Mouse (Mus musculus): ENCODE measurements around the gene Cep95. TPM values are rescaled to one million over a fixed set of nuclear protein-coding genes. Genes with fewer than 3 reads are reported as not detected.
A peak's percentile ranks its signal among the peaks of the same experiment; 100 is the strongest.

Cep95 gene
- polyA plus RNA-seq, 1 experiment from 2014 or later: 14.4 TPM

DNA sequence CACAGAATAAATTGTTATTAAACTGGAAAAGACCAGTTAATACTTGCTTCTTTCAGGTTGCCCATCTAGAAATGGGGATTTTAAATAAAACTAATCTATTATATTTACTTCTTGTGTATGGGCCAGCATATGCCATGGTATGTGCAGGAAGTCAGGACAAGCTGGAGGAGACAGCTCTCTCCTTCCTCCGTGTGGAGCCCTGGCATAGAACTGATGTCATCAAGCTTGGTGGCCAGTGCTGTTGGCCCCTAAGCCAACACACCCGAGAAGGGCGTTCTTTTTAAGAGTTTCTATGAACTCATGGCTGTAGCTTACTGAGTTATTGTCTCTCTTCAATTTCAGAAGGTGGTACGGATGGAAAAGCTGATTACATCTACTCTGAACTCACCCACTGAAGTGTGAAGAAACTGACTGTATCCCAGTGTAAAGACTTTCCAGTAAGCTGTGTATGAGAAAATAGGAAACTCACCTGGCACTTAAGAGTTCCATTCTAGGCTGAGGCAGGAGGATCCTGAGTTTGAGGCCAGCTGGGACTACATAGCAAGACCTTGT is 22.4 kb upstream of the Cep95 start:
- H3K4me2 ChIP-seq (ENCODE audit: low read length): no peak overlapping the region
- DNase-seq (no peak), ATAC-seq (ENCODE audit: low FRiP score, low TSS enrichment) (no peak)
- H3K9ac ChIP-seq (replicated peaks; ENCODE audit: low read length): no peak overlapping the region
- H3K27me3 ChIP-seq (ENCODE audit: control insufficient read depth, insufficient read depth, low read length): no peaks in the 10 kb centered on the region
- H3K9me3 ChIP-seq (ENCODE audit: control insufficient read depth, low read length): no peaks in the 10 kb centered on the region
- no peak overlapping the region for H3K4me3 ChIP-seq (replicated peaks; ENCODE audit: low read depth, low read length)
- no peak overlapping the region for H3K27ac ChIP-seq (replicated peaks; ENCODE audit: low read depth, low read length)
- H3K36me3 ChIP-seq (ENCODE audit: control insufficient read depth, insufficient read depth, low read length): peaks cover 49% of the 10 kb centered on the region
- WGBS: 93% methylated on average over 4 of the region's 4 CpGs
- H3K4me1 ChIP-seq (ENCODE audit: control insufficient read depth, insufficient read depth, low read length): no peaks in the 10 kb centered on the region

DNA sequence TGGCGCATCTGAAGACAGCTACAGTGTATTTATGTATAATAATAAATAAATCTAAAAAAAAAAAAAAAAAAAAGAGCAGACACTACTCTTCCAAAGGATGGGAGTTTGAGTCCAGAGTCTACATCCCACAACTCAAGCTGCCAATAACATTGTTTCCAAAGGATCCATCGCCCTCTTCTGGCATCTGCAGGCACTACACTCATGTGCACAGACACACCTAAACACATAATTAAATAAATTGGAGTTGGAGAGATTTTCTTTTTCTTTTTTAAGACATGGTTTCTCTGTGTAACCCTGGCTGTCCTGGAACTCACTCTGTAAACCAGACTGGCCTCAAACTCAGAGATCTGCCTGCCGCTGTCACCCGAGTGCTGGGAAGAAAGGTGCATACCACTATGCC is 21.5 kb upstream of the Cep95 start:
- H3K27ac ChIP-seq (replicated peaks; ENCODE audit: low read depth, low read length): no peak overlapping the region
- no peaks in the 10 kb centered on the region for H3K4me1 ChIP-seq (ENCODE audit: control insufficient read depth, insufficient read depth, low read length)
- ATAC-seq (ENCODE audit: low FRiP score, low TSS enrichment): no peak
- no peak overlapping the region for H3K9ac ChIP-seq (replicated peaks; ENCODE audit: low read length)
- no peaks in the 10 kb centered on the region for H3K9me3 ChIP-seq (ENCODE audit: control insufficient read depth, low read length)
- WGBS: 95% methylated on average over 4 of the region's 4 CpGs
- no peak overlapping the region for H3K4me3 ChIP-seq (replicated peaks; ENCODE audit: low read depth, low read length)
- no peak for DNase-seq
- no peak overlapping the region for H3K4me2 ChIP-seq (ENCODE audit: low read length)
- H3K27me3 ChIP-seq (ENCODE audit: control insufficient read depth, insufficient read depth, low read length): no peaks in the 10 kb centered on the region
- H3K36me3 ChIP-seq (ENCODE audit: control insufficient read depth, insufficient read depth, low read length): peaks cover 56% of the 10 kb centered on the region

GRCm38 (mm10) chr11:106770195-106770974 is 18.7 kb upstream of the Cep95 start:
- H3K4me1 ChIP-seq (ENCODE audit: control insufficient read depth, insufficient read depth, low read length): no peaks in the 10 kb centered on the region
- no peak overlapping the region for H3K4me3 ChIP-seq (replicated peaks; ENCODE audit: low read depth, low read length)
- H3K9me3 ChIP-seq (ENCODE audit: control insufficient read depth, low read length): no peaks in the 10 kb centered on the region
- H3K27ac ChIP-seq (replicated peaks; ENCODE audit: low read depth, low read length): no peak overlapping the region
- H3K9ac ChIP-seq (replicated peaks; ENCODE audit: low read length): no peak overlapping the region
- ATAC-seq (ENCODE audit: low FRiP score, low TSS enrichment) (no peak), DNase-seq (peak; percentile 42)
- H3K4me2 ChIP-seq (ENCODE audit: low read length): no peak overlapping the region
- H3K36me3 ChIP-seq (ENCODE audit: control insufficient read depth, insufficient read depth, low read length): peaks cover 81% of the 10 kb centered on the region
- no peaks in the 10 kb centered on the region for H3K27me3 ChIP-seq (ENCODE audit: control insufficient read depth, insufficient read depth, low read length)
- WGBS: 97% methylated on average over 9 of the region's 9 CpGs

DNA sequence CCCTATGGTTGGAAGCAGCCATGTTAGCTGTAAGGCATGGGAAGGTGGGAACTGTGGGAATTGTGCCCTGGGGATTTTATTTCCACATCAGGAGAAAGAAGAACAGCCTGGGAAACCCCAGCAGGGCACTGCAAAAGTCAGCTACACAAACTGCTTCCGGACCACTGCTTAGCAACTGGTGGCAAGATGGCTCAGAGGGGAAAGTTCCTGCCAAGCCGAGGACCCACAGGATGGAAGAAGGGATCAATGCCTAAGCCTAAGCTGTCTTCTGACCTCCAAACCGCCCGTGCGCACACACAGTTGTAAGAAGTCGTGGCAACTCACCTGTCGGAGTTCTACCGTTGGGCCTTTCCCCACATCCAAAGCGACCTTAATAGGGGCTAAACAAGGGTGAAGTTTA is 16.0 kb upstream of the Cep95 start:
- ATAC-seq (ENCODE audit: low FRiP score, low TSS enrichment): no peak
- H3K4me3 ChIP-seq (replicated peaks; ENCODE audit: low read depth, low read length): no peak overlapping the region

DNA sequence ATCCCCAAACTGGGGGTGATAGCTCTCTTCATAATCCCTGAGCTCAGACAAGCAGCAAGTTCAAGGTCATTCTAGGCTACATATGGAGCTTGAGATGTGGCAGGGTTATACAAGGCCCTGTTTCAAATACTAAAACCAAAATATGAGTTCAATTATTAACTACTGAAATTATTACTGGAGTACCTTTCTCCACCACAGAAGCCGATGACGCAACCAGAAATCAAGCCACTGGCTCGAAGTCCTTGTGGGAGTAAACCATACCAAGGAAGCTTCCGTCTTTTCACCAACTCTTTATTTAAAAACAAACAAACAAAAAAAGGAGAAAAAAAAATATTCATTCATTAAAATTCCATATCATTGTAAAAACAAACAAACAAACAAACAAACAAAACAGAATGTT is 12.1 kb upstream of the Cep95 start:
- 98% methylated on average over 4 of the region's 4 CpGs for WGBS
- no peak overlapping the region for H3K4me3 ChIP-seq (replicated peaks; ENCODE audit: low read depth, low read length)
- no peak for ATAC-seq (ENCODE audit: low FRiP score, low TSS enrichment)
- H3K4me2 ChIP-seq (ENCODE audit: low read length): no peak overlapping the region
- H3K27ac ChIP-seq (replicated peaks; ENCODE audit: low read depth, low read length): no peak overlapping the region
- no peak overlapping the region for H3K9ac ChIP-seq (replicated peaks; ENCODE audit: low read length)
- no peaks in the 10 kb centered on the region for H3K4me1 ChIP-seq (ENCODE audit: control insufficient read depth, insufficient read depth, low read length)
- DNase-seq: no peak
- no peaks in the 10 kb centered on the region for H3K27me3 ChIP-seq (ENCODE audit: control insufficient read depth, insufficient read depth, low read length)
- H3K9me3 ChIP-seq (ENCODE audit: control insufficient read depth, low read length): no peaks in the 10 kb centered on the region
- H3K36me3 ChIP-seq (ENCODE audit: control insufficient read depth, insufficient read depth, low read length): peaks cover 62% of the 10 kb centered on the region

More for the DNA sequence above, 16.0 kb upstream of the Cep95 start:
- Histone ChIP-seq H3K9ac (replicated peaks; ENCODE audit: low read length) (no peak overlapping the region), H3K4me2 (ENCODE audit: low read length) (no peak overlapping the region), H3K27ac (replicated peaks; ENCODE audit: low read depth, low read length) (no peak overlapping the region), H3K4me1 (ENCODE audit: control insufficient read depth, insufficient read depth, low read length) (no peaks in the 10 kb centered on the region), H3K9me3 (ENCODE audit: control insufficient read depth, low read length) (no peaks in the 10 kb centered on the region), H3K36me3 (ENCODE audit: control insufficient read depth, insufficient read depth, low read length) (peaks cover 67% of the 10 kb centered on the region), H3K27me3 (ENCODE audit: control insufficient read depth, insufficient read depth, low read length) (no peaks in the 10 kb centered on the region)
- DNase-seq: no peak
- WGBS: 94% methylated on average over 9 of the region's 9 CpGs

DNA sequence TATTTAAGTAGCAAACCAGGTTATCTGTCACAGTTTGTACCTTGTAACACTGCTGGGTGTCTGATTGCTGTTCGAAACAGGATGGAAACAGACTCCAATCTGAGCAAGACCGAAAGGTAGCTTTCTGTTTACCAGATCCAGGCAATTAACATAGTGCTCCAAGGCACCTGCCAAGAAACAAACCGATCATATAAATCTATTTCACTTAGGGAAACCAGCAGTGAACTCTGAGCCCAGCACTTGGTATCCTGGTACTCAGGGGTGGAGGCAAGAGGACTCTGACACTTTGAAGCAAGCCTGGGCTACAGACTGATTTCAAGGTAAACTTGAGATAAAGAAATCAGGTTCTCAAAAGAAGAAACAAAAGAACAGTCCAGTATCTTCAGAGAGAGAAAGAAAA is 11.7 kb upstream of the Cep95 start:
- no peak overlapping the region for H3K9ac ChIP-seq (replicated peaks; ENCODE audit: low read length)
- H3K27ac ChIP-seq (replicated peaks; ENCODE audit: low read depth, low read length): no peak overlapping the region
- H3K9me3 ChIP-seq (ENCODE audit: control insufficient read depth, low read length): no peaks in the 10 kb centered on the region
- no peak overlapping the region for H3K4me2 ChIP-seq (ENCODE audit: low read length)
- no peaks in the 10 kb centered on the region for H3K27me3 ChIP-seq (ENCODE audit: control insufficient read depth, insufficient read depth, low read length)
- H3K4me1 ChIP-seq (ENCODE audit: control insufficient read depth, insufficient read depth, low read length): no peaks in the 10 kb centered on the region
- no peak for DNase-seq
- no peak overlapping the region for H3K4me3 ChIP-seq (replicated peaks; ENCODE audit: low read depth, low read length)
- WGBS: 97% methylated on average over 3 of the region's 3 CpGs
- H3K36me3 ChIP-seq (ENCODE audit: control insufficient read depth, insufficient read depth, low read length): peaks cover 62% of the 10 kb centered on the region
- ATAC-seq (ENCODE audit: low FRiP score, low TSS enrichment): no peak

DNA sequence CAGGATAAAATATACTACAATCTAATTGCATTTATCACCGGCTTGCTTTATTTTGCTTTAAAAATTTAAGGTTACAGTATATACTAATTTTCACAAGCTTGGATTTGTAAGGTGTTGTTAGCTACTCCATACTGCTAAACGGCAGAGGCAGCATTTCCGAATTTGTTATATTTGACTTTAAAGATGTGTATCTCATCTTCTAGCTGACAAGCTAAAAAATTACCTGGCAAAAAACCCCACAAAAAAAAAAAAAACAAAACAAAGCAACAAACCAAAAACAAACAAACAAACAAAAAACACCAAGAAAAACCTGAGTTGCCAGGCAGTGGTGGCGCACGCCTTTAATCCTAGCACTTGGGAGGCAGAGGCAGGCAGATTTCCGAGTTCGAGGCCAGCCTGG is 10.9 kb upstream of the Cep95 start:
- H3K36me3 ChIP-seq (ENCODE audit: control insufficient read depth, insufficient read depth, low read length): peaks cover 62% of the 10 kb centered on the region
- H3K27me3 ChIP-seq (ENCODE audit: control insufficient read depth, insufficient read depth, low read length): no peaks in the 10 kb centered on the region
- peak overlapping the region; percentile 10; the same call in 1 of the 2 replicates for H3K4me2 ChIP-seq (ENCODE audit: low read length)
- no peak overlapping the region for H3K9ac ChIP-seq (replicated peaks; ENCODE audit: low read length)
- DNase-seq: no peak
- no peak overlapping the region for H3K27ac ChIP-seq (replicated peaks; ENCODE audit: low read depth, low read length)
- 95% methylated on average over 7 of the region's 7 CpGs for WGBS
- H3K4me3 ChIP-seq (replicated peaks; ENCODE audit: low read depth, low read length): no peak overlapping the region
- no peak for ATAC-seq (ENCODE audit: low FRiP score, low TSS enrichment)
- no peaks in the 10 kb centered on the region for H3K4me1 ChIP-seq (ENCODE audit: control insufficient read depth, insufficient read depth, low read length)
- H3K9me3 ChIP-seq (ENCODE audit: control insufficient read depth, low read length): no peaks in the 10 kb centered on the region

DNA sequence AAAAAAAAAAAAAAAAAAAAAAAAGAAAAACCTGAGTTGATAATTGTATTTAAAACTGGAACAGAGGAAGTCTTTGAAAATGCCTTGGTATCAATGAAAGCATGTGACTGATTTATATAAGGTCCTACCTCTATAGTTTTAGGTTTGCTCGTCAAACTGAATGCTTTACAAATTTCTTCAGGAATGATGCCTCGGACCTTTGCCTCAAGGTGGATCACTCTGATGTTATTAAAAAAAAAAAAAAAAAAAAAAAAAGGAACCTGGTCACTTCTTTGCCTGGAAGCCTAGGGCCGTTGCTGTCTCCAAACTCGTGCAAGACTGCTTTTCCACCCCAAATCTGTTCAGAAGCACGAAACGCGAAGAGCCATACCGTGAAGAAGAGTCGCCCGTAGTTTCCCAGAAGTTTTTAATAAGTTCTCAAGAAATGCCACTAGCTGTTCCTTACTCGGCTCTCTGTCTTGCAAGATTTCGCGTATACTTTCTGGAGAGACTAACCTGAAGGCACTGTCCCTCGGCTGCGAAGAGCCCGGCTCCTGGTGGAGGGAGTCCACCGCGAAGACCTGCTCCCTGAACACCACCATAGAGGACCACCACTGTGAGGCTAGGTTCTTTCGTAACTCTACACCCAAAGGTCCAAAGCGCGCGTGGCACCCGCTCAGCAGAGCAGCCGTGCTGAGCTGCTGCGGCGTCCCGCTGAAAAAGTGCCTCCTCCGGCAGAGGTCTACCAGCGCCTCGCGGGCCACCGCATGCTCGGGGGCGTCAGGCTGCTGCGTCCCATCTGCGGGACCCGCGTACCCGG is 10.3 kb upstream of the Cep95 start:
- ATAC-seq (ENCODE audit: low FRiP score, low TSS enrichment): peak; percentile 83
- peaks cover 62% of the 10 kb centered on the region for H3K36me3 ChIP-seq (ENCODE audit: control insufficient read depth, insufficient read depth, low read length)

More for the DNA sequence above, 10.3 kb upstream of the Cep95 start:
- no peaks in the 10 kb centered on the region for H3K4me1 ChIP-seq (ENCODE audit: control insufficient read depth, insufficient read depth, low read length)
- peak overlapping the region; percentile 71 for H3K4me3 ChIP-seq (replicated peaks; ENCODE audit: low read depth, low read length)
- DNase-seq: no peak
- no peaks in the 10 kb centered on the region for H3K9me3 ChIP-seq (ENCODE audit: control insufficient read depth, low read length)
- H3K27ac ChIP-seq (replicated peaks; ENCODE audit: low read depth, low read length): peak overlapping the region; percentile 91
- H3K9ac ChIP-seq (replicated peaks; ENCODE audit: low read length): peak overlapping the region; percentile 77
- H3K27me3 ChIP-seq (ENCODE audit: control insufficient read depth, insufficient read depth, low read length): no peaks in the 10 kb centered on the region
- WGBS: 3% methylated on average over 39 of the region's 39 CpGs
- peak overlapping the region; percentile 89 for H3K4me2 ChIP-seq (ENCODE audit: low read length)

All from midbrain, embryonic 14.5 days (tissue).